Mouse (Mus musculus) forebrain, embryonic 11.5 days (tissue): Measurements from ENCODE around the gene Adcy1. TPM values are rescaled to one million over a fixed set of nuclear protein-coding genes. Genes with fewer than 3 reads are reported as not detected.

Experiments used
- ATAC-seq: fragments of 200-750 bp; cut with Nextera tagmentation; replicated peaks from 2 replicates; pipeline ENCODE4 v1.8.0; 2017; ENCODE audit warnings: moderate TSS enrichment; ENCODE audit not compliant: low FRiP score
- DNase-seq: peaks from one replicate; pipeline ENCODE4 v3.0.0-alpha.2; 2017; ENCODE audit warnings: low spot score
- H3K27ac ChIP-seq: fragments of 300-500 bp; sonication (generic); 2 replicates; pipeline ENCODE4 v1.5.1; 2014; ENCODE audit warnings: low read depth, low read length
- H3K27me3 ChIP-seq: fragments of 300-500 bp; sonication (generic); 2 replicates; pipeline ENCODE4 v1.6.1; 2014; ENCODE audit warnings: mild to moderate bottlenecking, low read length, mixed read lengths; ENCODE audit not compliant: control insufficient read depth, insufficient read depth
- H3K36me3 ChIP-seq: fragments of 300-500 bp; sonication (generic); 2 replicates; pipeline ENCODE4 v1.6.1; 2014; ENCODE audit warnings: mild to moderate bottlenecking, low read length, moderate library complexity, mixed read lengths; ENCODE audit not compliant: control insufficient read depth, insufficient read depth
- H3K4me1 ChIP-seq: fragments of 300-500 bp; sonication (generic); replicated peaks from 2 replicates; pipeline ENCODE4 v1.6.1; 2014; ENCODE audit warnings: low read length, mixed read lengths; ENCODE audit not compliant: control insufficient read depth, insufficient read depth
- H3K4me2 ChIP-seq: fragments of 300-500 bp; sonication (generic); 2 replicates; pipeline ENCODE4 v1.6.1; 2014; ENCODE audit warnings: low read depth, mild to moderate bottlenecking, low read length, moderate library complexity, mixed read lengths; ENCODE audit not compliant: severe bottlenecking
- H3K4me3 ChIP-seq: fragments of 300-500 bp; sonication (generic); 2 replicates; pipeline ENCODE4 v1.5.1; 2014; ENCODE audit warnings: low read depth, low read length
- H3K9ac ChIP-seq: fragments of 300-500 bp; sonication (generic); 2 replicates; pipeline ENCODE4 v1.6.1; 2014; ENCODE audit warnings: low read length
- H3K9me3 ChIP-seq: fragments of 300-500 bp; sonication (generic); 2 replicates; pipeline ENCODE4 v1.6.1; 2016; ENCODE audit warnings: low read length, mixed read lengths; ENCODE audit not compliant: control insufficient read depth
- WGBS: fragments of 180-500 bp; shearing (Covaris S2); extraction: QIAGEN DNeasy Blood & Tissue Kit; methylation state at CpG from one replicate; pipeline ENCODE4 v1.1.7; 2014; 5-methylcytosine and 5-hydroxymethylcytosine counted together
- polyA plus RNA-seq: library from polyadenylated mRNA; unstranded; fragments of >200 nt; fragmentation: Nextera tagmentation; extraction: Ambion mirVana; gene quantifications from 2 replicates; pipeline ENCODE4 v1.2.1, GENCODE M21; 2014

The Adcy1 gene
- polyA plus RNA-seq, 1 experiment from 2014 or later, result 1.3 TPM

GRCm38 (mm10) chr11:7109131-7109530 lies 45.8 kb downstream of the Adcy1 start:
- DNase-seq (no peak), ATAC-seq (no peak)
- Histone ChIP-seq H3K4me2 (no peak overlapping the region), H3K4me3 (no peak overlapping the region), H3K27me3 (no peaks in the 10 kb centered on the region), H3K27ac (no peak overlapping the region), H3K9ac (no peak overlapping the region), H3K36me3 (no peaks in the 10 kb centered on the region), H3K4me1 (no peaks in the 10 kb centered on the region), H3K9me3 (no peaks in the 10 kb centered on the region)
- 86% methylated on average over 4 of the region's 4 CpGs for WGBS

- 81% methylated on average over 4 of the region's 4 CpGs for WGBS
- Histone ChIP-seq H3K4me1 (no peaks in the 10 kb centered on the region), H3K27me3 (no peaks in the 10 kb centered on the region), H3K27ac (no peak overlapping the region), H3K4me2 (no peak overlapping the region), H3K36me3 (no peaks in the 10 kb centered on the region), H3K9me3 (no peaks in the 10 kb centered on the region), H3K9ac (no peak overlapping the region), H3K4me3 (no peak overlapping the region)
- no peak for ATAC-seq
- no peak for DNase-seq
Observed at GRCm38 (mm10) chr11:7113046-7113445, 49.8 kb downstream of the Adcy1 start.

GRCm38 (mm10) chr11:7113687-7114086 lies 50.4 kb downstream of the Adcy1 start:
- Histone ChIP-seq H3K36me3 (no peaks in the 10 kb centered on the region), H3K9me3 (no peaks in the 10 kb centered on the region), H3K4me2 (no peak overlapping the region), H3K27ac (no peak overlapping the region), H3K9ac (no peak overlapping the region), H3K4me1 (no peaks in the 10 kb centered on the region), H3K27me3 (no peaks in the 10 kb centered on the region), H3K4me3 (no peak overlapping the region)
- DNase-seq, result no peak
- WGBS, result 61% methylated on average over 6 of the region's 6 CpGs
- ATAC-seq, result no peak

- DNase-seq (no peak), ATAC-seq (no peak)
Observed at GRCm38 (mm10) chr11:7114312-7114711, 51.0 kb downstream of the Adcy1 start.

GRCm38 (mm10) chr11:7116647-7117046 lies 53.4 kb downstream of the Adcy1 start:
- no peaks in the 10 kb centered on the region for H3K9me3 ChIP-seq
- H3K9ac ChIP-seq, result no peak overlapping the region
- no peak for DNase-seq
- WGBS, result 75% methylated on average over 2 of the region's 2 CpGs
- no peaks in the 10 kb centered on the region for H3K36me3 ChIP-seq
- H3K27ac ChIP-seq, result no peak overlapping the region
- no peak overlapping the region for H3K4me2 ChIP-seq
- no peak for ATAC-seq
- no peaks in the 10 kb centered on the region for H3K4me1 ChIP-seq
- H3K27me3 ChIP-seq, result no peaks in the 10 kb centered on the region
- no peak overlapping the region for H3K4me3 ChIP-seq

More at GRCm38 (mm10) chr11:7114312-7114711, 51.0 kb downstream of the Adcy1 start:
- Histone ChIP-seq H3K9ac (no peak overlapping the region), H3K4me1 (no peaks in the 10 kb centered on the region), H3K9me3 (no peaks in the 10 kb centered on the region), H3K27ac (no peak overlapping the region), H3K27me3 (no peaks in the 10 kb centered on the region), H3K4me3 (no peak overlapping the region), H3K36me3 (no peaks in the 10 kb centered on the region), H3K4me2 (no peak overlapping the region)
- WGBS, result 67% methylated on average over 9 of the region's 9 CpGs

GRCm38 (mm10) chr11:7129319-7130051 lies 66.2 kb downstream of the Adcy1 start:
- no peak for DNase-seq
- Histone ChIP-seq H3K27ac (no peak overlapping the region), H3K4me3 (no peak overlapping the region), H3K36me3 (no peaks in the 10 kb centered on the region), H3K9me3 (no peaks in the 10 kb centered on the region), H3K4me2 (no peak overlapping the region), H3K27me3 (no peaks in the 10 kb centered on the region), H3K4me1 (no peaks in the 10 kb centered on the region), H3K9ac (no peak overlapping the region)
- no peak for ATAC-seq
- WGBS, result 79% methylated on average over 8 of the region's 8 CpGs

- Histone ChIP-seq H3K9me3 (no peaks in the 10 kb centered on the region), H3K27ac (no peak overlapping the region), H3K9ac (no peak overlapping the region), H3K4me3 (no peak overlapping the region), H3K4me2 (no peak overlapping the region), H3K4me1 (no peaks in the 10 kb centered on the region), H3K27me3 (no peaks in the 10 kb centered on the region), H3K36me3 (no peaks in the 10 kb centered on the region)
- DNase-seq (no peak), ATAC-seq (no peak)
- WGBS, result 86% methylated on average over 7 of the region's 7 CpGs
Observed at GRCm38 (mm10) chr11:7132736-7133387, 69.6 kb downstream of the Adcy1 start.

GRCm38 (mm10) chr11:7133736-7134135 lies 70.4 kb downstream of the Adcy1 start:
- DNase-seq, result no peak
- Histone ChIP-seq H3K4me1 (no peaks in the 10 kb centered on the region), H3K36me3 (no peaks in the 10 kb centered on the region), H3K4me2 (no peak overlapping the region), H3K9ac (no peak overlapping the region), H3K9me3 (no peaks in the 10 kb centered on the region), H3K27ac (no peak overlapping the region), H3K4me3 (no peak overlapping the region), H3K27me3 (no peaks in the 10 kb centered on the region)
- ATAC-seq, result no peak
- WGBS, result 94% methylated on average over 5 of the region's 5 CpGs

- no peak overlapping the region for H3K9ac ChIP-seq
- H3K4me3 ChIP-seq, result no peak overlapping the region
- H3K27ac ChIP-seq, result no peak overlapping the region
- H3K36me3 ChIP-seq, result no peaks in the 10 kb centered on the region
- no peak overlapping the region for H3K4me2 ChIP-seq
- no peak for ATAC-seq
- H3K4me1 ChIP-seq, result no peaks in the 10 kb centered on the region
- H3K27me3 ChIP-seq, result no peaks in the 10 kb centered on the region
- no peaks in the 10 kb centered on the region for H3K9me3 ChIP-seq
- WGBS, result 86% methylated on average over 5 of the region's 5 CpGs
- no peak for DNase-seq
Observed at GRCm38 (mm10) chr11:7134319-7134718, 71.0 kb downstream of the Adcy1 start.
